Mouse (Mus musculus) liver, adult 2 months (tissue): ENCODE data around the gene Xylt1. TPM values are rescaled to one million over a fixed set of nuclear protein-coding genes. Genes with fewer than 3 reads are reported as not detected.

ENCODE experiments used
- DNase-seq: peaks from one replicate; pipeline ENCODE4 v3.0.0-alpha.2; 2011; ENCODE audit warnings: low read depth, low spot score; ENCODE audit errors: extremely low read depth
- H3K27ac ChIP-seq: fragments of 200-500 bp; replicated peaks from 2 replicates; pipeline ENCODE4 v1.5.1; 2012; ENCODE audit warnings: low read depth, mild to moderate bottlenecking, control low read depth, inconsistent platforms, low read length; ENCODE audit not compliant: insufficient read depth
- H3K27me3 ChIP-seq: fragments of 200-500 bp; 2 replicates; pipeline ENCODE4 v1.6.1; 2012; ENCODE audit warnings: mild to moderate bottlenecking, moderate library complexity, low read length, inconsistent platforms; ENCODE audit not compliant: control insufficient read depth, insufficient read depth
- H3K36me3 ChIP-seq: fragments of 200-500 bp; 2 replicates; pipeline ENCODE4 v1.6.1; 2012; ENCODE audit warnings: low read length, inconsistent platforms; ENCODE audit not compliant: control insufficient read depth, insufficient read depth
- H3K4me1 ChIP-seq: fragments of 200-500 bp; 2 replicates; pipeline ENCODE4 v1.6.1; 2011; ENCODE audit warnings: low read length; ENCODE audit not compliant: control insufficient read depth, insufficient read depth
- H3K4me3 ChIP-seq: fragments of 200-500 bp; 2 replicates; pipeline ENCODE4 v1.5.1; 2011; ENCODE audit warnings: low read depth, mild to moderate bottlenecking, control low read depth, low read length, moderate library complexity; ENCODE audit not compliant: insufficient read depth
- H3K79me2 ChIP-seq: fragments of 200-500 bp; 2 replicates; pipeline ENCODE4 v1.6.1; 2012; ENCODE audit warnings: inconsistent platforms, mild to moderate bottlenecking, low read length, moderate library complexity; ENCODE audit not compliant: control insufficient read depth, insufficient read depth
- H3K9ac ChIP-seq: fragments of 200-500 bp; 2 replicates; pipeline ENCODE4 v1.6.1; 2012; ENCODE audit warnings: low read depth, mild to moderate bottlenecking, control low read depth, inconsistent platforms, low read length
- CTCF ChIP-seq: fragments of 200-500 bp; IDR thresholded peaks from 2 replicates; pipeline ENCODE4 v1.5.1; 2011; ENCODE audit warnings: low read depth, low read length, control low read depth
- POLR2A ChIP-seq: fragments of 200-500 bp; IDR thresholded peaks from 2 replicates; pipeline ENCODE4 v1.6.1; 2011; ENCODE audit warnings: low read length, control low read depth; ENCODE audit not compliant: insufficient read depth; ENCODE audit errors: extremely low read depth
- WGBS: fragments of 180-500 bp; shearing (Covaris S2); methylation state at CpG from one replicate; pipeline ENCODE4 v1.1.7; 2018; 5-methylcytosine and 5-hydroxymethylcytosine counted together
- polyA plus RNA-seq: library from polyadenylated mRNA; depleted of rRNA; stranded (reverse); fragments of >200 nt; gene quantifications from 2 replicates; pipeline ENCODE4 v1.2.3, GENCODE M21; 2012
- total RNA-seq: library from RNA; depleted of rRNA; stranded (reverse); fragments of >200 nt; gene quantifications from 2 replicates; pipeline ENCODE4 v1.2.3, GENCODE M21; 2014

Gene Xylt1
- total and polyA plus RNA-seq, 2 experiments, result 0.09 to 0.18 TPM

- H3K36me3 ChIP-seq, result no peaks in the 10 kb centered on the region
- no peak for DNase-seq
- TF ChIP-seq CTCF (no peak), POLR2A (no peak)
- no peak overlapping the region for H3K27ac ChIP-seq
- H3K4me3 ChIP-seq, result no peak overlapping the region
- H3K4me1 ChIP-seq, result no peaks in the 10 kb centered on the region
- no peaks in the 10 kb centered on the region for H3K79me2 ChIP-seq
- H3K27me3 ChIP-seq, result peaks cover 15% of the 10 kb centered on the region
- 38% methylated on average over 2 of the region's 2 CpGs for WGBS
- no peak overlapping the region for H3K9ac ChIP-seq
These were observed 1.2 kb downstream of the Xylt1 start for GRCm38 (mm10) chr7:117382006-117382405.

- no peak for DNase-seq
- no peak overlapping the region for H3K9ac ChIP-seq
- 64% methylated on average over 7 of the region's 7 CpGs for WGBS
- no peak overlapping the region for H3K4me3 ChIP-seq
- no peaks in the 10 kb centered on the region for H3K79me2 ChIP-seq
- no peaks in the 10 kb centered on the region for H3K4me1 ChIP-seq
- H3K36me3 ChIP-seq, result no peaks in the 10 kb centered on the region
- H3K27ac ChIP-seq, result no peak overlapping the region
- peaks cover 15% of the 10 kb centered on the region for H3K27me3 ChIP-seq
- TF ChIP-seq POLR2A, result no peak
- TF ChIP-seq CTCF, result peak; percentile 26; the same call in 1 of the 2 replicates
These were observed 2.6 kb downstream of the Xylt1 start for GRCm38 (mm10) chr7:117383147-117383940.

- Histone ChIP-seq H3K79me2 (no peaks in the 10 kb centered on the region), H3K27me3 (peaks cover 5% of the 10 kb centered on the region; the same call in 1 of the 2 replicates), H3K4me1 (no peaks in the 10 kb centered on the region), H3K36me3 (no peaks in the 10 kb centered on the region), H3K9ac (no peak overlapping the region), H3K4me3 (no peak overlapping the region), H3K27ac (no peak overlapping the region)
- TF ChIP-seq POLR2A (no peak), CTCF (no peak)
- peak; percentile 38 for DNase-seq
- WGBS, result 55% methylated on average over 4 of the region's 4 CpGs
These were observed 5.6 kb downstream of the Xylt1 start for GRCm38 (mm10) chr7:117386376-117386775.

- H3K4me3 ChIP-seq, result no peak overlapping the region
- no peaks in the 10 kb centered on the region for H3K79me2 ChIP-seq
- DNase-seq, result no peak
- H3K36me3 ChIP-seq, result no peaks in the 10 kb centered on the region
- H3K9ac ChIP-seq, result no peak overlapping the region
- no peaks in the 10 kb centered on the region for H3K4me1 ChIP-seq
- H3K27me3 ChIP-seq, result no peaks in the 10 kb centered on the region
- TF ChIP-seq CTCF (no peak), POLR2A (no peak)
- no peak overlapping the region for H3K27ac ChIP-seq
- WGBS, result 88% methylated on average over 9 of the region's 9 CpGs
These were observed 7.7 kb downstream of the Xylt1 start for GRCm38 (mm10) chr7:117388284-117388988.

- H3K27ac ChIP-seq, result no peak overlapping the region
- H3K9ac ChIP-seq, result no peak overlapping the region
- no peaks in the 10 kb centered on the region for H3K36me3 ChIP-seq
- no peak for DNase-seq
- no peaks in the 10 kb centered on the region for H3K27me3 ChIP-seq
- 74% methylated on average over 3 of the region's 3 CpGs for WGBS
- no peaks in the 10 kb centered on the region for H3K79me2 ChIP-seq
- TF ChIP-seq CTCF (no peak), POLR2A (no peak)
- H3K4me3 ChIP-seq, result no peak overlapping the region
- no peaks in the 10 kb centered on the region for H3K4me1 ChIP-seq
These were observed 8.3 kb downstream of the Xylt1 start for GRCm38 (mm10) chr7:117389048-117389447.
